Mouse (Mus musculus) testis, adult 10 weeks (tissue): ENCODE measurements around the gene Gm14412. TPM values are rescaled to one million over a fixed set of nuclear protein-coding genes. Genes with fewer than 3 reads are reported as not detected.

Experiments used
- polyA plus RNA-seq: library from polyadenylated mRNA; stranded (reverse); fragments of 350-450 nt; fragmentation: Illumina TruSeq; extraction: RNeasy Lipid Tissue Mini Kit (QIAGEN cat#74804); gene quantifications from one replicate; pipeline ENCODE4 v1.2.3, GENCODE M21; 2014; ENCODE audit warnings: low read depth, low replicate concordance

The Gm14412 gene
- 3.8 TPM for polyA plus RNA-seq

GRCm38 (mm10) chr2:177324257-177324733 is at the start of gene Gm14412:
Gene Gm14412, minus strand, starts transcription at chr2:177324307.

DNA sequence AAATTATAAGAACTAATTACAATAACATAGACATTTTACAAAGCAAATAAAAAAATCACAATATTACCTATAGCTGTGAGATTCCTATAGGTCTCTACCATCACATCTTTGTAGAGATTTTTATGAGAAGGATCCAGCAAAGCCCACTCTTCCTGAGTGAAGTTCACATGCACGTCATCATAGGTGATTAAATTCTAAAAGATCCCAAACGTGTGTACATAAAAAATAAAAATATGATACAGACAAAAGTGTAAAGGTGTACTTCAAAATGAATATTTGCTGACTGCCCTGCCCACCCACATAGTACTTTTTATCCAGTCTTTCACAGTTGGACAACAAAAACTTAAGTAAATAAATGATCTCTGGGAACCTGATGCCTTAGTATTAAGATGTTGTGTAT is 57.2 kb downstream of the Gm14412 start, which contains the start of gene Gm14409:
Gene Gm14409 (minus strand): TSS at position 101 of the 400 bp plus-strand sequence.

Other genes with a start within 250 kb of the Gm14412 start
- not detected for gene Gm14401, start 250.0 kb downstream of the Gm14412 start, polyA plus RNA-seq
- 7.0 TPM for gene Gm14410, start 117.9 kb downstream of the Gm14412 start, polyA plus RNA-seq
- 0.43 TPM for gene Gm14409, start 57.3 kb downstream of the Gm14412 start, polyA plus RNA-seq
- 2.0 TPM for gene Gm14418, start 74.0 kb upstream of the Gm14412 start, polyA plus RNA-seq
- gene Zfp970, start 140.4 kb upstream of the Gm14412 start, polyA plus RNA-seq: 9.4 TPM
- gene Gm14403, start 173.9 kb upstream of the Gm14412 start, polyA plus RNA-seq: 1.8 TPM